Mouse (Mus musculus) stomach, postnatal 0 days (tissue): ENCODE measurements around the gene Sspn.

Experiments
- CTCF ChIP-seq: IDR thresholded peaks from 2 replicates; pipeline ENCODE4 v1.5.1; 2016; ENCODE audit warnings: antibody characterized with exemption, low read depth, mild to moderate bottlenecking, moderate library complexity
- EP300 ChIP-seq: optimal IDR thresholded peaks from 2 replicates; pipeline ENCODE3; 2016; ENCODE audit warnings: antibody characterized with exemption

DNA sequence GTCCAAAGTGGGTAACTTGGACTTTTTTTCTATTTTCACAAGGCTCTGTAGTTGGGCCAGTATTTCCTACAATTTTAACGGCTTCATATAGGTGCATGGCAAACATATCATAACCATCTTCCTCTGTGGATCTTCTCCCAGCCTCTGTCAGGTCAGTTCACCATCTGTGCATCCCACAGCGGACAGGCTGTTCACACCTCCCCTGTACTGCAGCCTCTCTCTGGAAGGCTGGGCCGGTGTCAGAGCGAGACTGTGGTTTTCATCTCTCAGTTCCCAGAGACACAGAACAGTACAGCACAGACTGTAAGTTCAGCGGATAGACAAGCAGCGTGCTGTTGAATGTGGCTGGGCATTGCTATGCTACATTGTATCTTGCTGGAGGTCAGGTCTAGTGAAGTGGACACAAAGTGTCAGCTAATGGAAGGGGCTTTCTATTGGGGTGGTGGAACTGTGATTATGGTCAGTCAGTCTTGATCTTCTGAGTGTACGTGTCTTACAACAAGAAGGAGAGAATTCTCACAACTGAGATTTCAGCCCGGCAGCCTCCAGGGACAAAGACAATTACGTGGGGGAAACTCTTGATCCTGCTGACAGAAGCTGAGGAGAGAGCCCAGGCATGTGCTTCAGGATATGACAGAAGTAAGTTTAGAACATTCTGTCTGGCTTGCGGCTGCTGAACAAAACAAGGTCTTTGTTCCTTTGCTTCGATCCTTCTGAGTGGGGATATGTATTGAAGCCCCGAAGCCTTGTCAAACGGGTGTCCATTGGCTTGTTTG lies 21.9 kb downstream of the Sspn start:
- no peak for TF ChIP-seq CTCF
- no peak for TF ChIP-seq EP300
